Mouse (Mus musculus): ENCODE results near the gene Rnf43. TPM values are rescaled to one million over a fixed set of nuclear protein-coding genes. Genes with fewer than 3 reads are reported as not detected.
A peak's percentile ranks its signal among the peaks of the same experiment; 100 is the strongest.

Rnf43 gene
- total RNA-seq, 2 experiments from 2014 or later: 0.69 to 1.1 TPM

GRCm38 (mm10) chr11:87709513-87710261, 47.2 kb downstream of the Rnf43 start:
- DNase-seq (ENCODE audit: low spot score): no peak

- no peak for DNase-seq (ENCODE audit: low spot score)
Observed at GRCm38 (mm10) chr11:87710262-87710615, 47.7 kb downstream of the Rnf43 start.

- no peak for DNase-seq (ENCODE audit: low spot score)
Observed at GRCm38 (mm10) chr11:87712188-87712587, 49.7 kb downstream of the Rnf43 start.

- no peak for DNase-seq (ENCODE audit: low spot score)
Observed at GRCm38 (mm10) chr11:87715999-87716398, 53.5 kb downstream of the Rnf43 start.

GRCm38 (mm10) chr11:87719526-87719925, 57.0 kb downstream of the Rnf43 start:
- no peak for DNase-seq (ENCODE audit: low spot score)

- DNase-seq (ENCODE audit: low spot score): no peak
Observed at GRCm38 (mm10) chr11:87720324-87720723, 57.8 kb downstream of the Rnf43 start.

- no peak for DNase-seq (ENCODE audit: low spot score)
Observed at GRCm38 (mm10) chr11:87720839-87721238, 58.3 kb downstream of the Rnf43 start.

- no peak for DNase-seq (ENCODE audit: low spot score)
Observed at GRCm38 (mm10) chr11:87722168-87722567, 59.6 kb downstream of the Rnf43 start.

GRCm38 (mm10) chr11:87722891-87723290, 60.4 kb downstream of the Rnf43 start:
- no peak for DNase-seq (ENCODE audit: low spot score)

GRCm38 (mm10) chr11:87725515-87725914, 63.0 kb downstream of the Rnf43 start:
- no peak for DNase-seq (ENCODE audit: low spot score)

GRCm38 (mm10) chr11:87725964-87726562, 63.5 kb downstream of the Rnf43 start:
- DNase-seq (ENCODE audit: low spot score): no peak

- DNase-seq (ENCODE audit: low spot score): no peak
Observed at GRCm38 (mm10) chr11:87727021-87727420, 64.5 kb downstream of the Rnf43 start.

GRCm38 (mm10) chr11:87727471-87727870, 64.9 kb downstream of the Rnf43 start:
- DNase-seq (ENCODE audit: low spot score): no peak

- DNase-seq (ENCODE audit: low spot score): no peak
Observed at GRCm38 (mm10) chr11:87728850-87729592, 66.5 kb downstream of the Rnf43 start.

GRCm38 (mm10) chr11:87729593-87730185, 67.2 kb downstream of the Rnf43 start:
- DNase-seq (ENCODE audit: low spot score): no peak

GRCm38 (mm10) chr11:87730652-87731310, 68.3 kb downstream of the Rnf43 start:
- DNase-seq (ENCODE audit: low spot score): no peak

- DNase-seq (ENCODE audit: low spot score): no peak
Observed at GRCm38 (mm10) chr11:87734346-87734745, 71.8 kb downstream of the Rnf43 start.

- DNase-seq (ENCODE audit: low spot score): no peak
Observed at GRCm38 (mm10) chr11:87735691-87736090, 73.2 kb downstream of the Rnf43 start.

GRCm38 (mm10) chr11:87736647-87737134, 74.2 kb downstream of the Rnf43 start:
- DNase-seq (ENCODE audit: low spot score): peak; percentile 48

GRCm38 (mm10) chr11:87737175-87737740, 74.7 kb downstream of the Rnf43 start, which contains the start of gene Supt4a:
Supt4a (plus strand) TSS chr11:87737552.
- peak; percentile 95 for DNase-seq (ENCODE audit: low spot score)

- no peak for DNase-seq (ENCODE audit: low spot score)
Observed at GRCm38 (mm10) chr11:87743691-87744090, 81.2 kb downstream of the Rnf43 start.
